In genomic region chrX:72908404-72908741, GRCm38 (mm10) we compare ENCODE assay signal across 8 mouse cellular contexts. TPM values are rescaled to one million over a fixed set of nuclear protein-coding genes. Genes with fewer than 3 reads are reported as not detected.
DNase-seq lines count a peak whose midpoint lies in the region; ATAC-seq and TF ChIP-seq lines count a peak whose summit lies in the region.

No protein-coding gene starts in this region.

- DNase-seq in cerebellum, adult 18-20 months: peak; percentile 6 to 11
- no peak for DNase-seq in cerebellum, adult 11 months
- peak; percentile 16 for DNase-seq in ovary, postnatal 14 days (ENCODE audit: low spot score)
- no peak for DNase-seq in ovary, postnatal 10 days (ENCODE audit: low spot score)
- peak; percentile 54 for DNase-seq in limb, embryonic 14.5 days (ENCODE audit: low spot score)
- DNase-seq in right cerebral cortex, postnatal 10 days (ENCODE audit: low spot score in 2 of 2): peak; percentile 36 to 47
- DNase-seq in cerebellum, adult 9-10 months: no peak

- ATAC-seq in hindbrain, embryonic 12.5 days (ENCODE audit: low FRiP score): peak; percentile 71
- peak; percentile 47 for ATAC-seq in limb, embryonic 14.5 days (ENCODE audit: low FRiP score, low read depth)

- no peak overlapping the region for H3K4me2 ChIP-seq in hindbrain, embryonic 12.5 days (replicated peaks)
- H3K4me2 ChIP-seq in limb, embryonic 14.5 days (replicated peaks; ENCODE audit: low read depth, low read length, severe bottlenecking): no peak overlapping the region

- no peaks in the 10 kb centered on the region for H3K9me3 ChIP-seq in hindbrain, embryonic 12.5 days (replicated peaks)
- no peaks in the 10 kb centered on the region for H3K9me3 ChIP-seq in limb, embryonic 14.5 days (ENCODE audit: control insufficient read depth, low read length)

- no peaks in the 10 kb centered on the region for H3K27me3 ChIP-seq in hindbrain, embryonic 12.5 days
- no peaks in the 10 kb centered on the region for H3K27me3 ChIP-seq in limb, embryonic 14.5 days (ENCODE audit: control insufficient read depth, insufficient read depth, low read length)

- H3K9ac ChIP-seq in hindbrain, embryonic 12.5 days: no peak overlapping the region
- H3K9ac ChIP-seq in limb, embryonic 14.5 days (ENCODE audit: low read depth, low read length, severe bottlenecking): no peak overlapping the region

- H3K36me3 ChIP-seq in hindbrain, embryonic 12.5 days: no peaks in the 10 kb centered on the region
- H3K36me3 ChIP-seq in limb, embryonic 14.5 days (ENCODE audit: control insufficient read depth, insufficient read depth, low read length): no peaks in the 10 kb centered on the region

- WGBS in hindbrain, embryonic 12.5 days: 27% methylated on average over 2 of the region's 2 CpGs
- WGBS in limb, embryonic 14.5 days: 18% methylated on average over 2 of the region's 2 CpGs

- H3K4me1 ChIP-seq in hindbrain, embryonic 12.5 days: no peaks in the 10 kb centered on the region
- no peaks in the 10 kb centered on the region for H3K4me1 ChIP-seq in limb, embryonic 14.5 days (ENCODE audit: control insufficient read depth, insufficient read depth, low read length)

- no peak overlapping the region for H3K4me3 ChIP-seq in hindbrain, embryonic 12.5 days
- no peak overlapping the region for H3K4me3 ChIP-seq in limb, embryonic 14.5 days (replicated peaks; ENCODE audit: low read length)

- TF ChIP-seq POLR2A in limb, embryonic 14.5 days (IDR thresholded peaks at IDR 0.05; ENCODE audit: borderline replicate concordance, extremely low read depth, insufficient read depth, insufficient read length): no peak

- no peak overlapping the region for H3K27ac ChIP-seq in hindbrain, embryonic 12.5 days
- H3K27ac ChIP-seq in limb, embryonic 14.5 days (replicated peaks; ENCODE audit: low read depth, low read length): no peak overlapping the region

RNA-seq across cellular contexts. Expression of gene Cetn2, which starts 9.8 kb away (rescaled TPM):
- polyA plus RNA-seq in hindbrain, embryonic 12.5 days (2016; fragmentation: Nextera tagmentation; extraction: Ambion mirVana): 86.6 and 106 TPM in 2 replicates
- polyA plus RNA-seq in limb, embryonic 14.5 days (2012; rRNA removed): 22.7 and 30.6 TPM in 2 replicates
- 72.0 and 72.7 TPM in 2 replicates for polyA plus RNA-seq in limb, embryonic 14.5 days (2014; fragmentation: Nextera tagmentation; extraction: Ambion mirVana)

RNA-seq across cellular contexts. Expression of gene Nsdhl, which starts 10.0 kb away (rescaled TPM):
- 35.8 and 37.6 TPM in 2 replicates for polyA plus RNA-seq in hindbrain, embryonic 12.5 days (2016; fragmentation: Nextera tagmentation; extraction: Ambion mirVana)
- polyA plus RNA-seq in limb, embryonic 14.5 days (2012; rRNA removed): 26.7 and 27.1 TPM in 2 replicates
- polyA plus RNA-seq in limb, embryonic 14.5 days (2014; fragmentation: Nextera tagmentation; extraction: Ambion mirVana): 23.2 and 23.9 TPM in 2 replicates

Comparison
In these comparisons a context has a peak if more than half of its experiments do, and no peak if none do; other contexts are left out.
1. DNase-seq: peak in cerebellum, adult 18-20 months (2 of 2), ovary, postnatal 14 days (single experiment), limb, embryonic 14.5 days (single experiment) and right cerebral cortex, postnatal 10 days (2 of 2); none in cerebellum, adult 11 months (single experiment), ovary, postnatal 10 days (single experiment) and cerebellum, adult 9-10 months (single experiment).